Mouse (Mus musculus) intestine, postnatal 0 days (tissue): ENCODE measurements around the gene Map2k7. TPM values are rescaled to one million over a fixed set of nuclear protein-coding genes. Genes with fewer than 3 reads are reported as not detected.
A peak's percentile ranks its signal among the peaks of the same experiment; 100 is the strongest.
"Not testable (repeated sequence)": the region's sequence is repeated elsewhere in the genome, so short reads cannot be mapped to it uniquely, and the experiment has no call there.

ENCODE experiments used
- ATAC-seq: fragments of 200-750 bp; cut with Nextera tagmentation; 2 replicates; pipeline ENCODE4 v1.8.0; 2017; ENCODE audit warnings: mild to moderate bottlenecking, moderate TSS enrichment, moderate library complexity
- H3K27ac ChIP-seq: fragments of 300-500 bp; sonication (generic); 2 replicates; pipeline ENCODE4 v1.5.1; 2014; ENCODE audit warnings: mild to moderate bottlenecking, low read depth, low read length, moderate library complexity
- H3K27me3 ChIP-seq: fragments of 300-500 bp; sonication (generic); replicated peaks from 2 replicates; pipeline ENCODE4 v1.6.1; 2014; ENCODE audit warnings: low read length, mixed read lengths; ENCODE audit not compliant: control insufficient read depth, insufficient read depth
- H3K36me3 ChIP-seq: fragments of 300-500 bp; sonication (generic); 2 replicates; pipeline ENCODE4 v1.6.1; 2014; ENCODE audit warnings: mild to moderate bottlenecking, moderate library complexity; ENCODE audit not compliant: control insufficient read depth, insufficient read depth
- H3K4me1 ChIP-seq: fragments of 300-500 bp; sonication (generic); replicated peaks from 2 replicates; pipeline ENCODE4 v1.6.1; 2014; ENCODE audit warnings: antibody characterized with exemption, low read length, mixed read lengths; ENCODE audit not compliant: control insufficient read depth, insufficient read depth
- H3K4me2 ChIP-seq: fragments of 300-500 bp; sonication (generic); replicated peaks from 2 replicates; pipeline ENCODE4 v1.6.1; 2014; ENCODE audit warnings: low read depth, mild to moderate bottlenecking, moderate library complexity
- H3K4me3 ChIP-seq: fragments of 300-500 bp; sonication (generic); 2 replicates; pipeline ENCODE4 v1.5.1; 2014; ENCODE audit warnings: low read depth, low read length
- H3K9ac ChIP-seq: fragments of 300-500 bp; sonication (generic); 2 replicates; pipeline ENCODE4 v1.6.1; 2014; ENCODE audit warnings: mild to moderate bottlenecking, low read depth, low read length
- H3K9me3 ChIP-seq: fragments of 300-500 bp; sonication (generic); 2 replicates; pipeline ENCODE4 v1.6.1; 2016; ENCODE audit warnings: mixed run types; ENCODE audit not compliant: control insufficient read depth
- CTCF ChIP-seq: sonication (generic); IDR thresholded peaks from 2 replicates; pipeline ENCODE4 v1.5.1; 2016; ENCODE audit warnings: low read depth, mild to moderate bottlenecking, control low read depth, antibody characterized with exemption, moderate library complexity
- WGBS: fragments of 180-500 bp; shearing (Covaris S2); extraction: QIAGEN DNeasy Blood & Tissue Kit; methylation state at CpG from one replicate; pipeline ENCODE4 v1.1.7; 2014; 5-methylcytosine and 5-hydroxymethylcytosine counted together
- polyA plus RNA-seq: library from polyadenylated mRNA; unstranded; fragments of >200 nt; fragmentation: Nextera tagmentation; extraction: Ambion mirVana; gene quantifications from 2 replicates; pipeline ENCODE4 v1.2.1, GENCODE M21; 2015

Gene Map2k7
- polyA plus RNA-seq, 1 experiment from 2014 or later: 14.3 TPM

DNA sequence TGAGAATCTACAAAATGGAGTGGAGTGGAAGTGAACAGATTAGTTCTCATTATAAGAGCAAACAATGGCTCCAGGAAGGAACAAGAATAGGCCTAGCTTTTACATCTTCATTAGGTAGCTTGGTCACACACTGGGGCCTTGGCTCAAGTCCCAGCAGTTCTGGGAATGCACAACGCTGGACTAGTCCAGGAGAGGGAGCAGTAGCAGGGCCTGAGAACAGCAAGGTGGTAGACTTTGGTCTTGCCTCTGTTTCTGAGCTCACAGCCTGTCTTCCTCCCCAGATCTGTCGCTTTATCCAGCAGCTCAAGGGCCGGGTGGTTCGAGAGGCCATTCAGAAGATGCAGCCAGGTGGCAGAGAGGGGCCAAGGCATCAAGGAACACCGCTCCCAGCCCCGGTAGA is 15.5 kb downstream of the Map2k7 start:
- Histone ChIP-seq H3K4me2 (peak overlapping the region; percentile 90), H3K4me1 (no peaks in the 10 kb centered on the region), H3K9me3 (no peaks in the 10 kb centered on the region), H3K27ac (no peak overlapping the region), H3K27me3 (no peaks in the 10 kb centered on the region), H3K4me3 (peak overlapping the region; percentile 92), H3K9ac (0 out of 2 replicates have a peak overlapping the region, but pooled peaks have one; percentile 59), H3K36me3 (peaks cover 17% of the 10 kb centered on the region)
- peak; percentile 71 for TF ChIP-seq CTCF
- no peak for ATAC-seq
- 63% methylated on average over 6 of the region's 6 CpGs for WGBS

GRCm38 (mm10) chr8:4255471-4255870 is 16.9 kb downstream of the Map2k7 start:
- WGBS: 85% methylated on average over 7 of the region's 7 CpGs

GRCm38 (mm10) chr8:4256911-4257310 is 18.4 kb downstream of the Map2k7 start:
- Histone ChIP-seq H3K27me3 (no peaks in the 10 kb centered on the region), H3K27ac (no peak overlapping the region), H3K36me3 (peaks cover 37% of the 10 kb centered on the region), H3K4me1 (no peaks in the 10 kb centered on the region), H3K4me2 (no peak overlapping the region), H3K4me3 (no peak overlapping the region), H3K9me3 (no peaks in the 10 kb centered on the region), H3K9ac (no peak overlapping the region)
- WGBS: 60% methylated on average over 4 of the region's 4 CpGs
- no peak for ATAC-seq
- no peak for TF ChIP-seq CTCF

More at GRCm38 (mm10) chr8:4255471-4255870, 16.9 kb downstream of the Map2k7 start:
- not testable (repeated sequence) for H3K4me2 ChIP-seq, H3K9me3 ChIP-seq, H3K4me3 ChIP-seq, H3K4me1 ChIP-seq, H3K9ac ChIP-seq, H3K27me3 ChIP-seq, ATAC-seq, H3K27ac ChIP-seq
- H3K36me3 ChIP-seq: peaks cover 26% of the 10 kb centered on the region

- H3K36me3 ChIP-seq: peaks cover 42% of the 10 kb centered on the region
- no peak overlapping the region for H3K27ac ChIP-seq
- no peaks in the 10 kb centered on the region for H3K4me1 ChIP-seq
- no peaks in the 10 kb centered on the region for H3K27me3 ChIP-seq
- no peak overlapping the region for H3K4me3 ChIP-seq
- no peak for ATAC-seq
- no peak overlapping the region for H3K4me2 ChIP-seq
- H3K9ac ChIP-seq: no peak overlapping the region
- H3K9me3 ChIP-seq: no peaks in the 10 kb centered on the region
- 78% methylated on average over 4 of the region's 4 CpGs for WGBS
- no peak for TF ChIP-seq CTCF
Measured at GRCm38 (mm10) chr8:4257350-4257749, 18.8 kb downstream of the Map2k7 start.

GRCm38 (mm10) chr8:4258233-4258632 is 19.7 kb downstream of the Map2k7 start:
- Histone ChIP-seq H3K9me3 (no peaks in the 10 kb centered on the region), H3K36me3 (peaks cover 51% of the 10 kb centered on the region), H3K27ac (no peak overlapping the region), H3K27me3 (no peaks in the 10 kb centered on the region), H3K4me1 (no peaks in the 10 kb centered on the region), H3K4me3 (peak overlapping the region; percentile 63), H3K4me2 (peak overlapping the region; percentile 98), H3K9ac (peak overlapping the region; percentile 34)
- peak; percentile 44 for ATAC-seq
- TF ChIP-seq CTCF: peak; percentile 95
- WGBS: 3% methylated on average over 35 of the region's 35 CpGs

- Histone ChIP-seq H3K4me1 (no peaks in the 10 kb centered on the region), H3K9me3 (no peaks in the 10 kb centered on the region), H3K27ac (peak overlapping the region; percentile 41; the same call in 1 of the 2 replicates), H3K4me3 (peak overlapping the region; percentile 63), H3K9ac (peak overlapping the region; percentile 34), H3K27me3 (no peaks in the 10 kb centered on the region), H3K36me3 (peaks cover 55% of the 10 kb centered on the region), H3K4me2 (peak overlapping the region; percentile 98)
- no peak for TF ChIP-seq CTCF
- peak; percentile 50 for ATAC-seq
- WGBS: under 1% methylated on average over 32 of the region's 32 CpGs
Measured at GRCm38 (mm10) chr8:4258678-4259077, 20.1 kb downstream of the Map2k7 start.
